Comparison of ENCODE assay signal across 16 mouse cellular contexts in the genomic region with DNA sequence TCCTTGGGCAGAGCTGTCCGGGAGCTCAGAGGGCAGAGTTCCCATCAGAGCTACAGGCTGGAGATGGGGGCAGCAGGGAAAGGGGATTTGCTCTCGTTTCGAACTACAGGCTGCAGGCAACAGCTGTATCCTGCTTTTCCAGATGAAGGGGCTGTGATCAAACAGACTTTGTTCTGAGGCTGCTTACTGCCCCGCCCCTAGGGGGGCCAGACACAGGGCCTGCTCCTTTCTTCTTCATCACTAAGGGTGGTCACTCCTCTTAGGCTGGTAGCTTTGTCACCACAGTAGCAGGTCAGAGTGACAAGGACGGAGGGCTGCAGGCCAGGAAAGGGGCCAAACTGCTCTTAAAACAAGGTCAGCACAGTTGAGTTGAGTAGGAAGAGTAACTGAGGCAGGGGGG. TPM values are rescaled to one million over a fixed set of nuclear protein-coding genes. Genes with fewer than 3 reads are reported as not detected.
DNase-seq lines count a peak whose midpoint lies in the region; ATAC-seq and TF ChIP-seq lines count a peak whose summit lies in the region.
"Had no signal": no experiment of that assay in that cellular context is flagged by ENCODE, and none has a peak within 500 bp of the region (broad histone marks: within the 10 kb centered on the region; RNA-seq: fewer than 3 reads in every experiment).

No protein-coding gene starts in this region.

- no peaks in the 10 kb centered on the region for H3K9me3 ChIP-seq in hindbrain, embryonic 10.5 days
- H3K9me3 ChIP-seq in hindbrain, postnatal 0 days (ENCODE audit: low read length) = no peaks in the 10 kb centered on the region
- H3K9me3 ChIP-seq in limb, embryonic 12.5 days = no peaks in the 10 kb centered on the region
- H3K9me3 ChIP-seq in liver, postnatal 0 days (ENCODE audit: low read length) = no peaks in the 10 kb centered on the region
- H3K9me3 ChIP-seq: lung, embryonic 15.5 days had no signal

- H3K27ac ChIP-seq in hindbrain, embryonic 10.5 days = peak overlapping the region; percentile 80
- no peak overlapping the region for H3K27ac ChIP-seq in hindbrain, postnatal 0 days
- peak overlapping the region; percentile 60 for H3K27ac ChIP-seq in limb, embryonic 12.5 days
- H3K27ac ChIP-seq in liver, postnatal 0 days (ENCODE audit: low read depth) = no peak overlapping the region
- H3K27ac ChIP-seq: lung, embryonic 15.5 days had no signal

- DNase-seq in hindbrain, embryonic 10.5 days (ENCODE audit: low spot score) = peak; percentile 49
- DNase-seq in hindbrain, postnatal 0 days (ENCODE audit: low spot score) = no peak
- DNase-seq in embryo, embryonic 10 days (ENCODE audit: low spot score) = peak; percentile 60
- DNase-seq in embryo, embryonic 9.5 days (ENCODE audit: extremely low spot score) = peak; percentile 51
- DNase-seq in liver, postnatal 0 days = no peak
- DNase-seq: adrenal gland, postnatal 36 days; gastrocnemius, postnatal 10 days; kidney, adult 8-10 months; kidney, postnatal 4 days; liver; spleen, adult 18-20 months had no signal

- WGBS in hindbrain, embryonic 10.5 days = 4% methylated on average over 5 of the region's 5 CpGs
- WGBS in hindbrain, postnatal 0 days = 37% methylated on average over 5 of the region's 5 CpGs
- 7% methylated on average over 5 of the region's 5 CpGs for WGBS in limb, embryonic 12.5 days
- 28% methylated on average over 5 of the region's 5 CpGs for WGBS in liver, postnatal 0 days (ENCODE audit: insufficient replicate concordance)

- ATAC-seq in hindbrain, postnatal 0 days = no peak
- no peak for ATAC-seq in limb, embryonic 12.5 days (ENCODE audit: insufficient number of reproducible peaks, insufficient read depth, low FRiP score, low TSS enrichment, low read depth)
- ATAC-seq in activated CD4-positive, CD25-positive, alpha-beta regulatory T cell, adult 4 months = no peak
- ATAC-seq in liver, postnatal 0 days = no peak

- H3K27me3 ChIP-seq in hindbrain, embryonic 10.5 days (ENCODE audit: insufficient read depth, poor library complexity, severe bottlenecking) = peaks cover 83% of the 10 kb centered on the region
- H3K27me3 ChIP-seq in hindbrain, postnatal 0 days (ENCODE audit: insufficient read depth, low read length) = no peaks in the 10 kb centered on the region
- H3K27me3 ChIP-seq in limb, embryonic 12.5 days = peaks cover 57% of the 10 kb centered on the region
- no peaks in the 10 kb centered on the region for H3K27me3 ChIP-seq in liver, postnatal 0 days (ENCODE audit: insufficient read depth, low read length)
- H3K27me3 ChIP-seq: lung, embryonic 15.5 days had no signal

- no peak overlapping the region for H3K4me3 ChIP-seq in hindbrain, embryonic 10.5 days
- no peak overlapping the region for H3K4me3 ChIP-seq in hindbrain, postnatal 0 days (ENCODE audit: low read length)
- no peak overlapping the region for H3K4me3 ChIP-seq in limb, embryonic 12.5 days (replicated peaks)
- H3K4me3 ChIP-seq in liver, postnatal 0 days (ENCODE audit: low read depth, low read length) = no peak overlapping the region
- H3K4me3 ChIP-seq: lung, embryonic 15.5 days had no signal

- no peak overlapping the region for H3K4me2 ChIP-seq in hindbrain, postnatal 0 days (ENCODE audit: low read depth, low read length)
- 0 out of 2 replicates have a peak overlapping the region, but pooled peaks have one; percentile 0 for H3K4me2 ChIP-seq in limb, embryonic 12.5 days
- H3K4me2 ChIP-seq in liver, postnatal 0 days (ENCODE audit: low read depth, low read length) = no peak overlapping the region
- H3K4me2 ChIP-seq: lung, embryonic 15.5 days had no signal

- no peaks in the 10 kb centered on the region for H3K36me3 ChIP-seq in hindbrain, embryonic 10.5 days
- no peaks in the 10 kb centered on the region for H3K36me3 ChIP-seq in hindbrain, postnatal 0 days (ENCODE audit: insufficient read depth, low read length)
- H3K36me3 ChIP-seq in limb, embryonic 12.5 days = no peaks in the 10 kb centered on the region
- no peaks in the 10 kb centered on the region for H3K36me3 ChIP-seq in liver, postnatal 0 days (replicated peaks; ENCODE audit: insufficient read depth, low read length)
- H3K36me3 ChIP-seq: lung, embryonic 15.5 days had no signal

- H3K4me1 ChIP-seq in hindbrain, embryonic 10.5 days (replicated peaks) = peaks cover 92% of the 10 kb centered on the region
- H3K4me1 ChIP-seq in hindbrain, postnatal 0 days (ENCODE audit: insufficient read depth, low read length) = peaks cover 26% of the 10 kb centered on the region
- peaks cover 68% of the 10 kb centered on the region for H3K4me1 ChIP-seq in limb, embryonic 12.5 days (replicated peaks)
- H3K4me1 ChIP-seq in liver, postnatal 0 days (ENCODE audit: insufficient read depth) = no peaks in the 10 kb centered on the region; the same call in none of the 2 replicates

- no peak for TF ChIP-seq EP300 in liver, postnatal 0 days (IDR thresholded peaks at IDR 0.05; ENCODE audit: low read depth)

- TF ChIP-seq CTCF in hindbrain, postnatal 0 days (IDR thresholded peaks at IDR 0.05; ENCODE audit: low read depth) = no peak
- no peak for TF ChIP-seq CTCF in liver, postnatal 0 days (IDR thresholded peaks at IDR 0.05; ENCODE audit: low read depth)

- H3K9ac ChIP-seq in hindbrain, postnatal 0 days (replicated peaks; ENCODE audit: low read length) = no peak overlapping the region
- H3K9ac ChIP-seq in limb, embryonic 12.5 days (replicated peaks) = peak overlapping the region; percentile 28; the same call in 1 of the 2 replicates
- H3K9ac ChIP-seq in liver, postnatal 0 days (replicated peaks) = no peak overlapping the region
- H3K9ac ChIP-seq: lung, embryonic 15.5 days had no signal

RNA-seq across cellular contexts. Expression of a gene that starts 4.6 kb away (rescaled TPM):
- 3.1 and 4.0 TPM in 2 replicates for polyA plus RNA-seq in hindbrain, embryonic 10.5 days (2016; fragmentation: Nextera tagmentation; extraction: Ambion mirVana)
- 8.4 and 10.1 TPM in 2 replicates for total RNA-seq in hindbrain, postnatal 0 days (2014; rRNA removed)
- 7.8 and 8.1 TPM in 2 replicates for polyA plus RNA-seq in hindbrain, postnatal 0 days (2015; fragmentation: Nextera tagmentation; extraction: Ambion mirVana)
- 3.5 and 4.4 TPM in 2 replicates for polyA plus RNA-seq in limb, embryonic 12.5 days (2016; fragmentation: Nextera tagmentation; extraction: Ambion mirVana)
- not detected for polyA plus RNA-seq in activated CD4-positive, CD25-positive, alpha-beta regulatory T cell, adult 4 months (2017; shearing (Covaris generic))
- polyA plus RNA-seq in liver, postnatal 0 days (2015; fragmentation: Nextera tagmentation; extraction: Ambion mirVana) = 0.12 and 0.21 TPM in 2 replicates
- total RNA-seq: megakaryocyte, adult 5-6 weeks; MEL had no signal

RNA-seq across cellular contexts. Expression of a gene that starts 53.5 kb away (rescaled TPM):
- polyA plus RNA-seq in hindbrain, embryonic 10.5 days (2016; fragmentation: Nextera tagmentation; extraction: Ambion mirVana) = 2.9 and 3.4 TPM in 2 replicates
- 4.8 and 9.5 TPM in 2 replicates for total RNA-seq in hindbrain, postnatal 0 days (2014; rRNA removed)
- 6.5 and 6.7 TPM in 2 replicates for polyA plus RNA-seq in hindbrain, postnatal 0 days (2015; fragmentation: Nextera tagmentation; extraction: Ambion mirVana)
- 12.3 and 13.2 TPM in 2 replicates for polyA plus RNA-seq in limb, embryonic 12.5 days (2016; fragmentation: Nextera tagmentation; extraction: Ambion mirVana)
- polyA plus RNA-seq in activated CD4-positive, CD25-positive, alpha-beta regulatory T cell, adult 4 months (2017; shearing (Covaris generic)) = 1 to 10 TPM in 1 of 2 experiments, under 1 TPM in 1; 0.82 to 2.6 TPM
- polyA plus RNA-seq in liver, postnatal 0 days (2015; fragmentation: Nextera tagmentation; extraction: Ambion mirVana) = 11.7 and 14.9 TPM in 2 replicates

Comparison
In these comparisons a context has a peak if more than half of its experiments do, and no peak if none do; other contexts are left out.
1. DNase-seq: peak in hindbrain, embryonic 10.5 days (single experiment), embryo, embryonic 10 days (single experiment) and embryo, embryonic 9.5 days (single experiment); none in hindbrain, postnatal 0 days (single experiment) and liver, postnatal 0 days (single experiment).
2. H3K27ac ChIP-seq: peak in hindbrain, embryonic 10.5 days (single experiment) and limb, embryonic 12.5 days (single experiment); none in hindbrain, postnatal 0 days (single experiment) and liver, postnatal 0 days (single experiment).